Mouse (Mus musculus) bone marrow macrophage, adult 2 months (primary cell): ENCODE results near the gene Myo5c.
A peak's percentile ranks its signal among the peaks of the same experiment; 100 is the strongest.

Experiments used
- CTCF ChIP-seq: IDR thresholded peaks from 2 replicates; pipeline ENCODE4 v1.5.1; 2012; ENCODE audit warnings: low read depth, mild to moderate bottlenecking, low read length, moderate library complexity
- POLR2A ChIP-seq: IDR thresholded peaks from 2 replicates; pipeline ENCODE4 v1.6.1; 2012; ENCODE audit warnings: mild to moderate bottlenecking, low read depth, low read length, borderline replicate concordance

DNA sequence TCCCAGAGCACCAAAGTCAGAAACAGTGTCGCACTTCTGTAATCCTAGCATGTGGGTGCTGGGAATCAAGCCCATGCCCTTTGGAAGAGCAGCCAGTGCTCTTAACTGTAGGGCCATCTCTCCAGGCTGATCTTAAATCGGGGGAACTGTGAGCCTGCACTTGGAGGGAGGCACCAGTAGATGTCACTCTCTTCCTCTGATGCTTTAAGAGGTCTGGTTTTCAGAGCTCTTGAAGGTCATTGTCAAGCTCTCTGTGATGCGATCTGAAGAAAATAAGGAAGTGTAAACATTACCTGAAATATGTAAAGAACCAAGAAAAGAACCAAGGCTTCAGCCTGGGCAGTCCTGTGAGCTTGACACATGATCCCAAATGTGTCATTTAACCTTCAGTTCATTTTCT, 51.0 kb downstream of the Myo5c start:
- TF ChIP-seq CTCF (peak; percentile 49), POLR2A (no peak)
